8 mouse cellular contexts compared by ENCODE assay signal in the genomic region with DNA sequence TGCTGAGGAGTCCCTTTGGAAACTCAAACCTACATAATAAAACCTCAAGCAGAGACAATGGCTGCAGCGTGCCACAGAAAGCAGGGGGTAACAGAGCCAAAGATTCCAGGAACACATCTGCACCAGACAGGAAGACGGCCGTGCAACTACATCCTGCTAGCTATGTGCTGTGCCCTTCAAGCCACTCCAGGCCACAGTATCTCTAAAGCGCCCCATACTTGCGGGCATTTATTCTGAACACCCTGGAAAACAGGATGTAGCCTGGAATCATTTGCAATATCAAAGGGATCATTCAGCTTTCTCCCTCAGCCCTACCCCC.
A peak's percentile ranks its signal among the peaks of the same experiment; 100 is the strongest.
DNase-seq lines count a peak whose midpoint lies in the region; ATAC-seq lines count a peak whose summit lies in the region.

No protein-coding gene starts in this region.

- DNase-seq in heart, adult 11 months: no peak
- no peak for DNase-seq in midbrain, embryonic 11.5 days (ENCODE audit: low spot score, missing footprints)
- no peak for DNase-seq in retina, embryonic 14.5 days (ENCODE audit: low spot score)
- DNase-seq in adipocyte (ENCODE audit: low spot score): no peak

- H3K9me3 ChIP-seq in heart, embryonic 12.5 days (replicated peaks): no peaks in the 10 kb centered on the region
- H3K9me3 ChIP-seq in hindbrain, embryonic 12.5 days (replicated peaks): no peaks in the 10 kb centered on the region
- H3K9me3 ChIP-seq in midbrain, embryonic 11.5 days (ENCODE audit: control insufficient read depth, low read length): no peaks in the 10 kb centered on the region

- 24% methylated on average over 5 of the region's 5 CpGs for WGBS in heart, embryonic 12.5 days
- 22% methylated on average over 5 of the region's 5 CpGs for WGBS in hindbrain, embryonic 12.5 days
- whole genome bisulfite sequencing in midbrain, embryonic 11.5 days: 25% methylated on average over 5 of the region's 5 CpGs

- H3K36me3 ChIP-seq in heart, embryonic 12.5 days: no peaks in the 10 kb centered on the region
- H3K36me3 ChIP-seq in hindbrain, embryonic 12.5 days: no peaks in the 10 kb centered on the region
- no peaks in the 10 kb centered on the region for H3K36me3 ChIP-seq in midbrain, embryonic 11.5 days (ENCODE audit: control insufficient read depth, insufficient read depth, low read length)

- no peak overlapping the region for H3K9ac ChIP-seq in heart, embryonic 12.5 days
- H3K9ac ChIP-seq in hindbrain, embryonic 12.5 days: peak overlapping the region; percentile 32; the same call in 1 of the 2 replicates
- H3K9ac ChIP-seq in midbrain, embryonic 11.5 days (ENCODE audit: low read length): peak overlapping the region; percentile 41; the same call in 1 of the 2 replicates

- no peaks in the 10 kb centered on the region for H3K27me3 ChIP-seq in heart, embryonic 12.5 days (replicated peaks)
- H3K27me3 ChIP-seq in hindbrain, embryonic 12.5 days: no peaks in the 10 kb centered on the region
- no peaks in the 10 kb centered on the region for H3K27me3 ChIP-seq in midbrain, embryonic 11.5 days (ENCODE audit: control insufficient read depth, insufficient read depth, low read length)

- ATAC-seq in heart, embryonic 12.5 days (ENCODE audit: insufficient number of reproducible peaks, low FRiP score): peak; percentile 58; the same call in 1 of the 2 replicates
- peak; percentile 36 for ATAC-seq in activated CD4-positive, CD25-positive, alpha-beta regulatory T cell, adult 4 months
- 0 out of 2 replicates have a peak, but pooled peaks have one; percentile 42 for ATAC-seq in hindbrain, embryonic 12.5 days (ENCODE audit: low FRiP score)
- 0 out of 2 replicates have a peak, but pooled peaks have one; percentile 54 for ATAC-seq in midbrain, embryonic 11.5 days (ENCODE audit: low FRiP score)
- ATAC-seq in erythroid progenitor cell, adult 5-6 weeks (replicated peaks; ENCODE audit: low FRiP score, poor library complexity, severe bottlenecking): no peak

- H3K27ac ChIP-seq in heart, embryonic 12.5 days (ENCODE audit: poor library complexity, severe bottlenecking): no peak overlapping the region
- H3K27ac ChIP-seq in hindbrain, embryonic 12.5 days: no peak overlapping the region
- H3K27ac ChIP-seq in midbrain, embryonic 11.5 days (ENCODE audit: low read depth, low read length): no peak overlapping the region

- H3K4me1 ChIP-seq in heart, embryonic 12.5 days (replicated peaks): peaks cover 16% of the 10 kb centered on the region
- H3K4me1 ChIP-seq in hindbrain, embryonic 12.5 days: peaks cover 5% of the 10 kb centered on the region
- H3K4me1 ChIP-seq in midbrain, embryonic 11.5 days (ENCODE audit: control insufficient read depth, insufficient read depth, low read length): 0 out of 2 replicates have a peak, but pooled peaks cover 2% of the 10 kb centered on the region

- H3K4me3 ChIP-seq in heart, embryonic 12.5 days: peak overlapping the region; percentile 36
- H3K4me3 ChIP-seq in hindbrain, embryonic 12.5 days: peak overlapping the region; percentile 18; the same call in 1 of the 2 replicates
- H3K4me3 ChIP-seq in midbrain, embryonic 11.5 days (ENCODE audit: low read depth, low read length): no peak overlapping the region

- H3K4me2 ChIP-seq in heart, embryonic 12.5 days: peak overlapping the region; percentile 64
- peak overlapping the region; percentile 43 for H3K4me2 ChIP-seq in hindbrain, embryonic 12.5 days (replicated peaks)
- H3K4me2 ChIP-seq in midbrain, embryonic 11.5 days: peak overlapping the region; percentile 40; the same call in 1 of the 2 replicates
